Mouse (Mus musculus) ES-E14 (cell line): ENCODE data around the gene Gm10778.

Source experiments
- CHD2 ChIP-seq: IDR thresholded peaks from 2 replicates; pipeline ENCODE4 v1.6.1; 2014; ENCODE audit warnings: mild to moderate bottlenecking, low read depth, low read length, inconsistent platforms
- ZNF384 ChIP-seq: IDR thresholded peaks from 2 replicates; pipeline ENCODE4 v1.6.1; 2012; ENCODE audit warnings: low read depth, low read length, inconsistent platforms

GRCm38 (mm10) chr10:81605974-81606751 is 42.7 kb upstream of the Gm10778 start, which contains the start of gene BC025920:
- peak; percentile 77 for TF ChIP-seq ZNF384
- peak; percentile 78 for TF ChIP-seq CHD2
